Mouse (Mus musculus) ES-E14 (cell line): ENCODE measurements at regions not wholly inside any gene's neighbourhood (a gene's known extent, or its start where the extent isn't known, plus 50 kb on each side); places are given as distances from the start of the nearest gene placed in this dataset.

ENCODE experiments used
- HCFC1 ChIP-seq: IDR thresholded peaks from 2 replicates; pipeline ENCODE4 v1.6.1; 2012; ENCODE audit warnings: low read length, inconsistent platforms, borderline replicate concordance; ENCODE audit not compliant: insufficient read depth
- MAFK ChIP-seq: IDR thresholded peaks from 2 replicates; pipeline ENCODE4 v1.6.1; 2014; ENCODE audit warnings: mild to moderate bottlenecking, low read depth, low read length, inconsistent platforms; ENCODE audit not compliant: insufficient read depth
- ZC3H11A ChIP-seq: IDR thresholded peaks from 2 replicates; pipeline ENCODE4 v1.6.1; 2012; ENCODE audit warnings: low read depth, mild to moderate bottlenecking, inconsistent platforms, low read length, borderline replicate concordance
- ZNF384 ChIP-seq: IDR thresholded peaks from 2 replicates; pipeline ENCODE4 v1.6.1; 2012; ENCODE audit warnings: low read depth, low read length, inconsistent platforms

DNA sequence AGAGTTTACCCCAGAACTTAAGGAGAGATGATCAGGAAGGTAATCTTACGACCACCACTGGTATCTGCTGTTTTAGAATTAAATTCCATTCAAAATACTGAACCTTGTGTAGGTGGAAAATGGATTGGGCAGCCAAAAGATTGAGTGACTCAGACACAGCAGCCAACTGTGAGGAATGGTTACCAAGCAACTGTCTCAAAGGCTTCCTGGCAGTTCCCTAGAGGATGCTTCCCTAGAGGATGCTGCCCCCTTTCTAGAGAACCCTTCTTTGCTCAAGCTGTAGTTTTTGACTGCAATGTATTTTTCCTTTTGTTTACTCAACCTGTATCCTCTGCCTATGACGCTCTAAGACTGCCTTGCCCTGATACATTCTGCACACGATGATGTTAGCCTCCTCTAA is 463.7 kb upstream of the Depdc1a start:
- TF ChIP-seq ZNF384 (no peak), ZC3H11A (no peak), MAFK (no peak), HCFC1 (no peak)
